Mouse (Mus musculus): ENCODE results near the gene Cep97. TPM values are rescaled to one million over a fixed set of nuclear protein-coding genes. Genes with fewer than 3 reads are reported as not detected.

Cep97 gene
- polyA plus RNA-seq, 1 experiment, result 20.6 TPM

DNA sequence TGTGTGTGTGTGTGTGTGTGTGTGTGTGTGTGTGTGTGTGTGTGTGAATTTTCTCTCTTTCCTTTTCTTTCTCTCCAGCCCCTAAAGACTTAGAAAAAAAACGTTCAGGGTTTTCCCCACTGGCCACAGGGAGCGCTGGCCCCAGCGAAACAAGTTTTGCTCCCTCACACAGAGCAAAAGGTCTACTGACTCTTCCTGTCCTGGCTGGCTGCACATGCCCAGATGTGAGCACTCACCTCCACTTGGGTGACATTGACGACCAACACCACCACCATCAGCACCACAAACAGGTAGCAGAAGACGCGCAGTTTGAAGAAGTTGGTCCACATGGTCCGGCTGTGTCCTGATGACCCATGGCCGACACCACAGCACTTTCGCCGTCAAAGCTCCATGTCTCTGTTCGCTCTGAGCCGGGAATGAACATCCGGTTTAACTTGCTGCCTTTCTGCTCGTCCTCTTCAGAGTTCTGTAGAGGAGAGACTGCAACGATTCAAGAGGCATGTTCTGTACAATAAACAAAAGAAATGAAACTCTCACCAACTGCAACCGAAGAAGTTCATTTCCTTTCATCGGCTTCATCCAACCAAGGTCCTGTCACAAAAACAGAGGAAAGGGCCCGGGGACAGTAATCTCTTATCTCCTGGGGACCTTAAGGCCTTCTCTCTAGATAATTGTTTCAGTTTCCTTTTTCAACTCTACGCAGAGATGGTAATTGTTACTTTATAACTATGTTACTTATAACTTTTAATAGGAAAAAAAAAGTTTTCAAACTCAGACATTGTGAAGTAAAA lies 44.1 kb downstream of the Cep97 start:
- TF ChIP-seq EP300 (IDR thresholded peaks at IDR 0.05; ENCODE audit: insufficient read depth, low read depth, low read length) (no peak), POLR2A (IDR thresholded peaks at IDR 0.05; ENCODE audit: insufficient read depth, low read length) (no peak), CTCF (IDR thresholded peaks at IDR 0.05; ENCODE audit: low read depth, low read length) (no peak)
- H3K27ac ChIP-seq (ENCODE audit: insufficient read depth, low read length), result no peak overlapping the region
- H3K9ac ChIP-seq (ENCODE audit: low read depth, poor library complexity, severe bottlenecking), result no peak overlapping the region
- no peak overlapping the region for H3K4me3 ChIP-seq (ENCODE audit: low read depth, low read length)
- no peaks in the 10 kb centered on the region for H3K9me3 ChIP-seq (replicated peaks; ENCODE audit: control insufficient read depth, insufficient read depth, low read length, poor library complexity, severe bottlenecking)
- no peaks in the 10 kb centered on the region for H3K27me3 ChIP-seq (ENCODE audit: control insufficient read depth, insufficient read depth, low read length, poor library complexity, severe bottlenecking)
- peaks cover 2% of the 10 kb centered on the region for H3K36me3 ChIP-seq (ENCODE audit: control insufficient read depth, insufficient read depth, low read length, poor library complexity, severe bottlenecking)
- peaks cover 2% of the 10 kb centered on the region for H3K4me1 ChIP-seq (ENCODE audit: control insufficient read depth, insufficient read depth, low read length)

DNA sequence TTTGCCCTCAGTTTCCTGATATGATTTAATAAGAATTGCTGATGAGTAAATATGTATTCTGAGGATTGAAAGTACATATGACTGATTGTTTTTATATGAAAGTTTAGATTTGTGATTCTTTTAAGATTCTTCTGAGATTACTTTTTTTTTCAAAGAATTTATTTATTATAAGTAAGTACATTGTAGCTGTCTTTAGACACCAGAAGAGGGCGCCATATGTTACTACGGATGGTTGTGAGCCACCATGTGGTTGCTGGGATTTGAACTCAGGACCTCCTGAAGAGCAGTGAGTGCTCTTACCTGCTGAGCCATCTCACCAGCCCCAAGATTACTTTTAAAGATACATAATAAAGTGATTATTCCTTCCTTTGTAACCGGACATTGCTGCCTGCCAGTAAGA lies 45.2 kb downstream of the Cep97 start:
- TF ChIP-seq POLR2A (IDR thresholded peaks at IDR 0.05; ENCODE audit: insufficient read depth, low read length), result no peak
- TF ChIP-seq EP300 (IDR thresholded peaks at IDR 0.05; ENCODE audit: insufficient read depth, low read depth, low read length), result no peak
- no peak for TF ChIP-seq CTCF (IDR thresholded peaks at IDR 0.05; ENCODE audit: low read depth, low read length)
- peaks cover 2% of the 10 kb centered on the region for H3K4me1 ChIP-seq (ENCODE audit: control insufficient read depth, insufficient read depth, low read length)
- no peak overlapping the region for H3K9ac ChIP-seq (ENCODE audit: low read depth, poor library complexity, severe bottlenecking)

DNA sequence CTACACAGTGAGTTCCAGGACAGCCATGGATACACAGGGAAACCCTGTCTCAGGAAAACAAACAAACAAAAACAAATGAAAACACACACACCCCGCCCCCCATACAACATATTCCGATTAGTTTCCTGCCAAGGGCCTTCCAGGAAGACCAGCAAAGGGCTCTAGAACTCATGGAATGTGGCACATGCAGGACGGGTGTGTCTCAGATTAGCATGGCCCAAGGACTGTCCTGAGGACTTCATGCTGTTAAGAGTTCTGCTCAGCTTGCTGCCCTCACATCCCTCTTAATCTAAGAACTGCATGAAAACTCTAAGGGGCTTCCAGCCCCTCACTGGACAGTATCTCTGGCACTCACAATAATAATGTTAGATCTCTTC lies 46.1 kb downstream of the Cep97 start:
- Histone ChIP-seq H3K4me1 (ENCODE audit: control insufficient read depth, insufficient read depth, low read length) (peaks cover 2% of the 10 kb centered on the region), H3K27ac (ENCODE audit: insufficient read depth, low read length) (peak overlapping the region; percentile 75), H3K27me3 (ENCODE audit: control insufficient read depth, insufficient read depth, low read length, poor library complexity, severe bottlenecking) (no peaks in the 10 kb centered on the region), H3K36me3 (ENCODE audit: control insufficient read depth, insufficient read depth, low read length, poor library complexity, severe bottlenecking) (peaks cover 2% of the 10 kb centered on the region), H3K9ac (ENCODE audit: low read depth, poor library complexity, severe bottlenecking) (no peak overlapping the region), H3K4me3 (ENCODE audit: low read depth, low read length) (no peak overlapping the region), H3K9me3 (replicated peaks; ENCODE audit: control insufficient read depth, insufficient read depth, low read length, poor library complexity, severe bottlenecking) (no peaks in the 10 kb centered on the region)
- TF ChIP-seq POLR2A (IDR thresholded peaks at IDR 0.05; ENCODE audit: insufficient read depth, low read length) (no peak), EP300 (IDR thresholded peaks at IDR 0.05; ENCODE audit: insufficient read depth, low read depth, low read length) (peak; percentile 82)

More for the DNA sequence above, 45.2 kb downstream of the Cep97 start:
- Histone ChIP-seq H3K4me3 (ENCODE audit: low read depth, low read length) (no peak overlapping the region), H3K27ac (ENCODE audit: insufficient read depth, low read length) (no peak overlapping the region), H3K36me3 (ENCODE audit: control insufficient read depth, insufficient read depth, low read length, poor library complexity, severe bottlenecking) (peaks cover 2% of the 10 kb centered on the region), H3K9me3 (replicated peaks; ENCODE audit: control insufficient read depth, insufficient read depth, low read length, poor library complexity, severe bottlenecking) (no peaks in the 10 kb centered on the region), H3K27me3 (ENCODE audit: control insufficient read depth, insufficient read depth, low read length, poor library complexity, severe bottlenecking) (no peaks in the 10 kb centered on the region)

GRCm38 (mm10) chr16:55887814-55888583 lies 46.7 kb downstream of the Cep97 start:
- Histone ChIP-seq H3K4me1 (ENCODE audit: control insufficient read depth, insufficient read depth, low read length) (peaks cover 2% of the 10 kb centered on the region), H3K9ac (ENCODE audit: low read depth, poor library complexity, severe bottlenecking) (no peak overlapping the region), H3K36me3 (ENCODE audit: control insufficient read depth, insufficient read depth, low read length, poor library complexity, severe bottlenecking) (peaks cover 2% of the 10 kb centered on the region), H3K9me3 (replicated peaks; ENCODE audit: control insufficient read depth, insufficient read depth, low read length, poor library complexity, severe bottlenecking) (no peaks in the 10 kb centered on the region), H3K27me3 (ENCODE audit: control insufficient read depth, insufficient read depth, low read length, poor library complexity, severe bottlenecking) (no peaks in the 10 kb centered on the region), H3K27ac (ENCODE audit: insufficient read depth, low read length) (peak overlapping the region; percentile 75), H3K4me3 (ENCODE audit: low read depth, low read length) (no peak overlapping the region)
- TF ChIP-seq EP300 (IDR thresholded peaks at IDR 0.05; ENCODE audit: insufficient read depth, low read depth, low read length) (no peak), CTCF (IDR thresholded peaks at IDR 0.05; ENCODE audit: low read depth, low read length) (peak; percentile 55), POLR2A (IDR thresholded peaks at IDR 0.05; ENCODE audit: insufficient read depth, low read length) (no peak)

- Histone ChIP-seq H3K4me3 (ENCODE audit: low read depth, low read length) (no peak overlapping the region), H3K27me3 (ENCODE audit: control insufficient read depth, insufficient read depth, low read length, poor library complexity, severe bottlenecking) (no peaks in the 10 kb centered on the region), H3K9ac (ENCODE audit: low read depth, poor library complexity, severe bottlenecking) (no peak overlapping the region), H3K9me3 (replicated peaks; ENCODE audit: control insufficient read depth, insufficient read depth, low read length, poor library complexity, severe bottlenecking) (no peaks in the 10 kb centered on the region), H3K4me1 (ENCODE audit: control insufficient read depth, insufficient read depth, low read length) (peaks cover 2% of the 10 kb centered on the region), H3K36me3 (ENCODE audit: control insufficient read depth, insufficient read depth, low read length, poor library complexity, severe bottlenecking) (no peaks in the 10 kb centered on the region; the same call in none of the 2 replicates), H3K27ac (ENCODE audit: insufficient read depth, low read length) (no peak overlapping the region)
- no peak for TF ChIP-seq POLR2A (IDR thresholded peaks at IDR 0.05; ENCODE audit: insufficient read depth, low read length)
- no peak for TF ChIP-seq CTCF (IDR thresholded peaks at IDR 0.05; ENCODE audit: low read depth, low read length)
- TF ChIP-seq EP300 (IDR thresholded peaks at IDR 0.05; ENCODE audit: insufficient read depth, low read depth, low read length), result no peak
Observed at GRCm38 (mm10) chr16:55884246-55884645, 50.4 kb downstream of the Cep97 start.

DNA sequence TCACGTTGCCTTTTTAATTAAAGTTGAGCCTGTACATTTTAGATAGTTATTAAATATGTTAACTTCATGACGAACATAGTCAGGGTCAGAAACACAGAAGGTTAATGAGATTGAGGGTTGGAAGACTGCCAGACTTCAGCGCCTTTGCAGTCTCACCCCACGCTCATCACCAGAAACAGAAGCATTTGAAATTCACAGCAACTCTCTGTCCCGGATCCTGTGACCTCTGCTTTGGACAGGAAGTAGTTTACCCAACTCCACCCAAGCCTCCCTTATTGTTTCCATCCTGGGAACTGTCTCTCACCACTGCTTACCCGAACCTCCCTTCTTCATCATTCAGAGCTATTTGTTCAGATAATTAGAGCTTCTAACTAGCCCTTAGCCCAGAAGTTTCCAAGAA lies 58.6 kb downstream of the Cep97 start:
- H3K9ac ChIP-seq (ENCODE audit: low read depth, poor library complexity, severe bottlenecking), result no peak overlapping the region
- no peaks in the 10 kb centered on the region for H3K36me3 ChIP-seq (ENCODE audit: control insufficient read depth, insufficient read depth, low read length, poor library complexity, severe bottlenecking)
- H3K9me3 ChIP-seq (replicated peaks; ENCODE audit: control insufficient read depth, insufficient read depth, low read length, poor library complexity, severe bottlenecking), result no peaks in the 10 kb centered on the region
- H3K4me1 ChIP-seq (ENCODE audit: control insufficient read depth, insufficient read depth, low read length), result no peaks in the 10 kb centered on the region
- H3K27ac ChIP-seq (ENCODE audit: insufficient read depth, low read length), result no peak overlapping the region
- no peaks in the 10 kb centered on the region for H3K27me3 ChIP-seq (ENCODE audit: control insufficient read depth, insufficient read depth, low read length, poor library complexity, severe bottlenecking)
- H3K4me3 ChIP-seq (ENCODE audit: low read depth, low read length), result no peak overlapping the region
- TF ChIP-seq POLR2A (IDR thresholded peaks at IDR 0.05; ENCODE audit: insufficient read depth, low read length) (no peak), EP300 (IDR thresholded peaks at IDR 0.05; ENCODE audit: insufficient read depth, low read depth, low read length) (no peak), CTCF (IDR thresholded peaks at IDR 0.05; ENCODE audit: low read depth, low read length) (no peak)

Measured in ES-Bruce4 (cell line).